16 mouse cellular contexts compared by ENCODE assay signal in genomic region chr3:31911690-31912089, GRCm38 (mm10). TPM values are rescaled to one million over a fixed set of nuclear protein-coding genes. Genes with fewer than 3 reads are reported as not detected.
"Had no signal": no experiment of that assay in that cellular context is flagged by ENCODE, and none has a peak within 500 bp of the region (broad histone marks: within the 10 kb centered on the region; RNA-seq: fewer than 3 reads in every experiment).

No protein-coding gene starts in this region.

- H3K9ac ChIP-seq: limb, embryonic 13.5 days; liver, embryonic 12.5 days; liver, embryonic 15.5 days; midbrain, embryonic 13.5 days had no signal

- H3K4me3 ChIP-seq: layer of hippocampus, adult 2 months; limb, embryonic 10.5 days; limb, embryonic 13.5 days; liver, embryonic 12.5 days; liver, embryonic 15.5 days; megakaryocyte, embryonic 14.5 days; midbrain, embryonic 10.5 days; midbrain, embryonic 13.5 days had no signal

- H3K4me2 ChIP-seq: limb, embryonic 13.5 days; liver, embryonic 12.5 days; liver, embryonic 15.5 days; midbrain, embryonic 13.5 days had no signal

- H3K27ac ChIP-seq: layer of hippocampus, adult 2 months; limb, embryonic 10.5 days; limb, embryonic 13.5 days; liver, embryonic 12.5 days; liver, embryonic 15.5 days; midbrain, embryonic 10.5 days; midbrain, embryonic 13.5 days had no signal

- H3K4me1 ChIP-seq: limb, embryonic 10.5 days; limb, embryonic 13.5 days; liver, embryonic 12.5 days; liver, embryonic 15.5 days; megakaryocyte, embryonic 14.5 days; midbrain, embryonic 13.5 days had no signal

- H3K9me3 ChIP-seq: limb, embryonic 10.5 days; limb, embryonic 13.5 days; liver, embryonic 12.5 days; liver, embryonic 15.5 days; megakaryocyte, embryonic 14.5 days; midbrain, embryonic 10.5 days; midbrain, embryonic 13.5 days had no signal

- ATAC-seq: intestine, postnatal 0 days; liver, embryonic 12.5 days; midbrain, embryonic 13.5 days had no signal

- H3K27me3 ChIP-seq: limb, embryonic 13.5 days; liver, embryonic 12.5 days; liver, embryonic 15.5 days; megakaryocyte, embryonic 14.5 days; midbrain, embryonic 13.5 days had no signal

- H3K36me3 ChIP-seq: limb, embryonic 10.5 days; limb, embryonic 13.5 days; liver, embryonic 12.5 days; liver, embryonic 15.5 days; midbrain, embryonic 10.5 days; midbrain, embryonic 13.5 days had no signal

- DNase-seq: kidney, adult 9 months; kidney, postnatal 14 days; layer of hippocampus, adult 9-11 months; liver; lung, postnatal 10 days; thymus, postnatal 25 days had no signal

RNA-seq across cellular contexts. Expression of gene Kcnmb2, which starts 9.4 kb away (rescaled TPM):
- polyA plus RNA-seq: spleen, adult 2 months had no signal
